Mouse (Mus musculus): ENCODE results near the gene Rpl10. TPM values are rescaled to one million over a fixed set of nuclear protein-coding genes. Genes with fewer than 3 reads are reported as not detected.
A peak's percentile ranks its signal among the peaks of the same experiment; 100 is the strongest.

The Rpl10 gene
- polyA plus RNA-seq, 1 experiment, result 85.8 TPM

DNA sequence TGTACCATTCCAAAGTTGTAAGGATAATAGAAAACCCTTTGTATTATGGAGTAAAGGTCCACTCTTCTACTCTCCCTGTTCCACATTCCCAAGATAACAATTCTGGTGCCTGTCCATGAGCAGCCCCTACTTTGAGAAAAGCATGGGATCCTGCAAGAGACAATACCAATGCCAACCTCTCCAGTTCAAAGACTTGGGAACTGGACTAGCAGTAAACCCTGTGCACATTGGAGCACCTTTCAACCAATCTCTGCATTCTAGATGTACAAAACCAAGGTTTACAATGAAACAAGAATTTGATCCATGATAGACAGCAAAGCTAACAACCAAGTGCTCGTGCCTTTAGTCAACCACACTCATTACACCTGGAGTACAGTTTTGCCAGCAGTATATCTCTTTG, 25.5 kb upstream of the Rpl10 start:
- Histone ChIP-seq H3K4me3 (ENCODE audit: control insufficient read depth, low read depth, low read length) (peak overlapping the region; percentile 18; the same call in 1 of the 2 replicates), H3K27me3 (ENCODE audit: control insufficient read depth, insufficient read depth, low read length) (no peaks in the 10 kb centered on the region), H3K4me1 (ENCODE audit: control insufficient read depth, insufficient read depth, low read length) (peaks cover 4% of the 10 kb centered on the region), H3K27ac (ENCODE audit: control insufficient read depth, insufficient read depth, low read depth, low read length) (0 out of 2 replicates have a peak overlapping the region, but pooled peaks have one; percentile 8), H3K36me3 (ENCODE audit: control insufficient read depth, insufficient read depth, low read length) (no peaks in the 10 kb centered on the region)
- TF ChIP-seq CTCF (IDR thresholded peaks at IDR 0.05; ENCODE audit: control insufficient read depth, insufficient read depth, insufficient replicate concordance, low read depth, low read length) (no peak), POLR2A (IDR thresholded peaks at IDR 0.05; ENCODE audit: control insufficient read depth, low read depth, low read length) (no peak)

DNA sequence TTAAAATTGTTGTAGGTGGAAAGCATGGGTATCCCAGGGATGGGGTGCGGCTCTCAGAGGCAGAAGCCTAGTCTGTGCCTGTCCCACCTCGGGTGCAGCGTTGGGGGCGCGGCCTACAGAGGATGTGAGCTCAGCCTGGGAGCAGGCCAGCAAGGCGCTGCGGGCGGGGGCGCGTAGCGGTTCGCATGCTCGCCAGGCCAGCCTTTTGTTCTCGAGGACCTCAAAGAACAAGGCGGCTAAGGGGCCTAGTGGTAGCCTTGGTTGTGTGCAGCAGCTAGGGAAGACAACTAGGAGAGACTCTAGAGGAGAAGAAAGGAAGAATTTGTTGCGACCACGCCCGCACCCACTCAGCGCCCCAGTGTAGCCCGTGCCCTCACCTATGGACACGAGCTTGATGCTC, 24.9 kb upstream of the Rpl10 start:
- H3K36me3 ChIP-seq (ENCODE audit: control insufficient read depth, insufficient read depth, low read length), result no peaks in the 10 kb centered on the region
- H3K4me3 ChIP-seq (ENCODE audit: control insufficient read depth, low read depth, low read length), result peak overlapping the region; percentile 84
- H3K27ac ChIP-seq (ENCODE audit: control insufficient read depth, insufficient read depth, low read depth, low read length), result peak overlapping the region; percentile 75
- H3K4me1 ChIP-seq (ENCODE audit: control insufficient read depth, insufficient read depth, low read length), result peaks cover 4% of the 10 kb centered on the region
- no peak for TF ChIP-seq CTCF (IDR thresholded peaks at IDR 0.05; ENCODE audit: control insufficient read depth, insufficient read depth, insufficient replicate concordance, low read depth, low read length)
- no peak for TF ChIP-seq POLR2A (IDR thresholded peaks at IDR 0.05; ENCODE audit: control insufficient read depth, low read depth, low read length)
- H3K27me3 ChIP-seq (ENCODE audit: control insufficient read depth, insufficient read depth, low read length), result no peaks in the 10 kb centered on the region

DNA sequence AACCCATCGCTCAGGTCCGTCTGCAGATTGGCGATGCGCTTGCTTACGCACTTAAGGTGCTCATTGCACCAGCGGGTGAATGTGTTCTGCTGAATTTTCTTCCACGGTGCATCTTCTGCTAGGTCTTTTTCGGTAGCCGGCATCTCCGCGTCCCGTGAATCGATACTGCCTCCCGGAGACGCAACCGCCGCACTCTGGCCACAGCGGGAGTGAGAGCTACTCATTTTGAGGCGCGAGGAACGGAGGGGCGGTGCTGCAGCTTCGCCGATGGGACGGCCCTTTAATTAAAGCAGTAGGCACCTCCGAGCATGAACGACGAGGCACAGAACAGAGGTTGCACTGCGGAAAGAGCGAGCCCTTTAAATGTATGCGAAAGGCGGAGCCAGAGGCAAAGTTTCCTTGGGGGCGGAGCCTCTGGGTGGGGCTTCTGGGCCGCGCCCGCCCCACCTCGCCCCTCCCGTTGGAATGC, 24.4 kb upstream of the Rpl10 start:
- Histone ChIP-seq H3K27ac (ENCODE audit: control insufficient read depth, insufficient read depth, low read depth, low read length) (peak overlapping the region; percentile 75), H3K4me1 (ENCODE audit: control insufficient read depth, insufficient read depth, low read length) (peaks cover 4% of the 10 kb centered on the region), H3K36me3 (ENCODE audit: control insufficient read depth, insufficient read depth, low read length) (no peaks in the 10 kb centered on the region), H3K27me3 (ENCODE audit: control insufficient read depth, insufficient read depth, low read length) (no peaks in the 10 kb centered on the region), H3K4me3 (ENCODE audit: control insufficient read depth, low read depth, low read length) (peak overlapping the region; percentile 84)
- TF ChIP-seq POLR2A (IDR thresholded peaks at IDR 0.05; ENCODE audit: control insufficient read depth, low read depth, low read length) (peak; percentile 49; the same call in 1 of the 2 replicates), CTCF (IDR thresholded peaks at IDR 0.05; ENCODE audit: control insufficient read depth, insufficient read depth, insufficient replicate concordance, low read depth, low read length) (no peak)

GRCm38 (mm10) chrX:74246693-74247092, 23.9 kb upstream of the Rpl10 start:
- Histone ChIP-seq H3K27ac (ENCODE audit: control insufficient read depth, insufficient read depth, low read depth, low read length) (peak overlapping the region; percentile 62; the same call in 1 of the 2 replicates), H3K4me1 (ENCODE audit: control insufficient read depth, insufficient read depth, low read length) (peaks cover 4% of the 10 kb centered on the region), H3K36me3 (ENCODE audit: control insufficient read depth, insufficient read depth, low read length) (no peaks in the 10 kb centered on the region), H3K4me3 (ENCODE audit: control insufficient read depth, low read depth, low read length) (peak overlapping the region; percentile 75), H3K27me3 (ENCODE audit: control insufficient read depth, insufficient read depth, low read length) (no peaks in the 10 kb centered on the region)
- TF ChIP-seq POLR2A (IDR thresholded peaks at IDR 0.05; ENCODE audit: control insufficient read depth, low read depth, low read length) (no peak), CTCF (IDR thresholded peaks at IDR 0.05; ENCODE audit: control insufficient read depth, insufficient read depth, insufficient replicate concordance, low read depth, low read length) (no peak)

- H3K4me3 ChIP-seq (ENCODE audit: control insufficient read depth, low read depth, low read length), result peak overlapping the region; percentile 78
- H3K36me3 ChIP-seq (ENCODE audit: control insufficient read depth, insufficient read depth, low read length), result no peaks in the 10 kb centered on the region
- H3K27ac ChIP-seq (ENCODE audit: control insufficient read depth, insufficient read depth, low read depth, low read length), result peak overlapping the region; percentile 18; the same call in 1 of the 2 replicates
- H3K27me3 ChIP-seq (ENCODE audit: control insufficient read depth, insufficient read depth, low read length), result no peaks in the 10 kb centered on the region
- TF ChIP-seq POLR2A (IDR thresholded peaks at IDR 0.05; ENCODE audit: control insufficient read depth, low read depth, low read length) (no peak), CTCF (IDR thresholded peaks at IDR 0.05; ENCODE audit: control insufficient read depth, insufficient read depth, insufficient replicate concordance, low read depth, low read length) (no peak)
- H3K4me1 ChIP-seq (ENCODE audit: control insufficient read depth, insufficient read depth, low read length), result peaks cover 4% of the 10 kb centered on the region
These were observed 22.0 kb upstream of the Rpl10 start for GRCm38 (mm10) chrX:74248651-74249050.

- Histone ChIP-seq H3K27ac (ENCODE audit: control insufficient read depth, insufficient read depth, low read depth, low read length) (peak within 1 kb of the TSS; percentile 68), H3K27me3 (ENCODE audit: control insufficient read depth, insufficient read depth, low read length) (no peaks in the 10 kb centered on the region)
These were observed 21.0 kb upstream of the Rpl10 start, which contains the start of gene Flna for GRCm38 (mm10) chrX:74249615-74250014. TSS of gene Flna (minus strand) at chrX:74249820.

DNA sequence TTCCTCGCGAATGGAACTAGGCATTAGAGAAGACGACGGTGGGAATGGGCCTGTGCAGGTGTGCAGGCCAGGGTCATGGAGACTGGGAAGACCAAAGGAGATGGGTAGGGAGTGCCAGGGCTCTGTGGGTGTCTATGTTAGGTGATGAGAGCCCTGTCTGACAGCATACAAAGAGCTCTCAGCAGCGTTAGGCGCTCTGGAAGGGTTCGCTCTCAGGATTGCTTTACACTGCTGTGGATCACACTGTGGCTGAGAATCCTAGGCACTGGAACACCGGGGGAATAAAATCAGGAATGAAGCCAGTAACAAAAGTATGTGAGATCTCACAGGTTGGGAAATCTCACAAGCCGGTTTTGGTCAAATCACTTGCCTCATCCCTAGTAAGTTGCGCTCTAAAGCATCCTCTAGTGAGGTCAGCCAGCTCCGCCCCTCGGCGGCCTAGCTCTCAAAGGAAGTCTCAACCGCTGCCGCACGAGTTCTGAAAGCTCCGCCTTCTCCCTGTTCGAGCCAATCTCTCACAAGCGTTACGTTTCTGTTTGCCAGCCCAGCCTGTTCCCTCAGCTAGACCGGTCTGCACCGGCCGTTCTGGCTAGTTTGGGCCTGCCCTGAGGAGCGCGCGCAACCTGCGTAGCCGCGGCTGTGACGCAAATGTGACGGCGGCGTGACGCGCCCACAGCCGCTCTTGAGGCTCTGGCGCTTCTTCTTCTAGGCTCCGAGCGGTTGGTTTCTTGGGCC, 16.3 kb upstream of the Rpl10 start, which contains the start of gene Emd:
TSS of gene Emd (plus strand) at position 535 of the 735 bp plus-strand sequence.
- no peak for TF ChIP-seq CTCF (IDR thresholded peaks at IDR 0.05; ENCODE audit: control insufficient read depth, insufficient read depth, insufficient replicate concordance, low read depth, low read length)
- TF ChIP-seq POLR2A (IDR thresholded peaks at IDR 0.05; ENCODE audit: control insufficient read depth, low read depth, low read length), result peak; percentile 73
- Histone ChIP-seq H3K4me1 (ENCODE audit: control insufficient read depth, insufficient read depth, low read length) (peaks cover 2% of the 10 kb centered on the region; the same call in 1 of the 2 replicates), H3K36me3 (ENCODE audit: control insufficient read depth, insufficient read depth, low read length) (no peaks in the 10 kb centered on the region), H3K4me3 (ENCODE audit: control insufficient read depth, low read depth, low read length) (peak within 1 kb of the TSS; percentile 95), H3K27me3 (ENCODE audit: control insufficient read depth, insufficient read depth, low read length) (no peaks in the 10 kb centered on the region), H3K27ac (ENCODE audit: control insufficient read depth, insufficient read depth, low read depth, low read length) (peak within 1 kb of the TSS; percentile 95)

More at GRCm38 (mm10) chrX:74249615-74250014, 21.0 kb upstream of the Rpl10 start, which contains the start of gene Flna:
- Histone ChIP-seq H3K4me1 (ENCODE audit: control insufficient read depth, insufficient read depth, low read length) (peaks cover 4% of the 10 kb centered on the region), H3K36me3 (ENCODE audit: control insufficient read depth, insufficient read depth, low read length) (no peaks in the 10 kb centered on the region), H3K4me3 (ENCODE audit: control insufficient read depth, low read depth, low read length) (peak within 1 kb of the TSS; percentile 78)
- TF ChIP-seq POLR2A (IDR thresholded peaks at IDR 0.05; ENCODE audit: control insufficient read depth, low read depth, low read length) (0 out of 2 replicates have a peak, but pooled peaks have one; percentile 36), CTCF (IDR thresholded peaks at IDR 0.05; ENCODE audit: control insufficient read depth, insufficient read depth, insufficient replicate concordance, low read depth, low read length) (no peak)
